Mouse (Mus musculus) thymus, adult 2 months (tissue): Measurements from ENCODE around the gene Otop2.

Experiments
- CTCF ChIP-seq: fragments of 200-500 bp; IDR thresholded peaks from 2 replicates; pipeline ENCODE4 v1.5.1; 2012; ENCODE audit warnings: mild to moderate bottlenecking, control low read depth, low read length, moderate library complexity, borderline replicate concordance; ENCODE audit not compliant: control insufficient read depth, poor library complexity, insufficient read depth; ENCODE audit errors: extremely low read depth
- POLR2A ChIP-seq: fragments of 200-500 bp; IDR thresholded peaks from 2 replicates; pipeline ENCODE4 v1.6.1; 2012; ENCODE audit warnings: mild to moderate bottlenecking, low read length, control low read depth, moderate library complexity; ENCODE audit not compliant: control insufficient read depth, poor library complexity, insufficient read depth; ENCODE audit errors: extremely low read depth

DNA sequence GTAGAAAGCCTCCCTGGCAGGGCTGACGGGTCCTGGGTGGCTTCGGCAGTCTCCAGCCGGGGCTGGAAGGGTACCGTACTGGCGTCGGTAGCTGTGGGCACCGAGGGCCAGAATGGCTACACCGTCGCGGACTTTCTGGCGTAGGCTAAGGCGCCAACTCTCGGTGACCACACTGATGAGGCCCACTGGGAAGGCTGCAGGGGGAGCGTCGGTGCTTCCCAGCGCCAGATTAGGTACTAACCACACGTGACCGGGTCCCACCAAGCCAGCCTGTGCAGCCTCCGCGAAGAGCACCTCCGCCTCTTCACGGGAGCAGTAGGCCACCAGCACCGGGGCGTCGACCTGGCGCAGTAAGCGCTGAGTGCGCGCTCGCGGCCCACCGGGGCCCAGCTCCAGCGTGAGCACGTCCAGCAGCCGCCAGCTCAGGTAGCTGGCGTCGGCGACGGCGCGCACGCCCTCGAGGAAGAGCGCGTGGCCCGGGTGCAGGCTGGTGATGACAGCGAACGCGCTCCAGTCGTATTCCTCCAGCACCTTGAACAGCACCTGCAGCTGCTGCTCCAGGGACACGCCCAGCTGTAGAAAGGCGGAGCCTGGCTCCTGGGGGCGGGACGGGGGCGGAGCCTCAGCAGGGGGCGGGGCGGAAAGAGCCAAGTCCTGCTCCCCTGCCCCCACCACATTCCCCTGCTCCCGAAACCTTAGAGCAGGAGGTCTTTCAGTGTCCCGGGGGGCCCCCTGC, 49.0 kb upstream of the Otop2 start:
- TF ChIP-seq CTCF (no peak), POLR2A (no peak)
